Mouse (Mus musculus) forebrain, embryonic 14.5 days (tissue): ENCODE measurements around the gene Utp4. TPM values are rescaled to one million over a fixed set of nuclear protein-coding genes. Genes with fewer than 3 reads are reported as not detected.
A peak's percentile ranks its signal among the peaks of the same experiment; 100 is the strongest.
"Not testable (repeated sequence)": the region's sequence is repeated elsewhere in the genome, so short reads cannot be mapped to it uniquely, and the experiment has no call there.

Source experiments
- ATAC-seq: fragments of 200-750 bp; cut with Nextera tagmentation; 2 replicates; pipeline ENCODE4 v1.8.0; 2017; ENCODE audit warnings: mild to moderate bottlenecking, moderate library complexity
- DNase-seq: peaks from one replicate; pipeline ENCODE4 v3.0.0-alpha.2; 2015; ENCODE audit warnings: low spot score
- H3K27ac ChIP-seq: fragments of 300-500 bp; sonication (generic); 2 replicates; pipeline ENCODE4 v1.5.1; 2014; ENCODE audit warnings: low read depth, mild to moderate bottlenecking, control low read depth, low read length, moderate library complexity
- H3K27me3 ChIP-seq: fragments of 300-500 bp; sonication (generic); replicated peaks from 2 replicates; pipeline ENCODE4 v1.6.1; 2014; ENCODE audit warnings: low read length, control low read depth, mixed read lengths; ENCODE audit not compliant: control insufficient read depth, insufficient read depth
- H3K36me3 ChIP-seq: fragments of 300-500 bp; sonication (generic); 2 replicates; pipeline ENCODE4 v1.6.1; 2014; ENCODE audit warnings: low read length, control low read depth; ENCODE audit not compliant: control insufficient read depth, insufficient read depth
- H3K4me1 ChIP-seq: fragments of 300-500 bp; sonication (generic); 2 replicates; pipeline ENCODE4 v1.6.1; 2014; ENCODE audit warnings: antibody characterized with exemption, low read length, control low read depth; ENCODE audit not compliant: control insufficient read depth, insufficient read depth
- H3K4me2 ChIP-seq: fragments of 300-500 bp; sonication (generic); 2 replicates; pipeline ENCODE4 v1.6.1; 2014; ENCODE audit warnings: mild to moderate bottlenecking, control low read depth, low read length
- H3K4me3 ChIP-seq: fragments of 300-500 bp; sonication (generic); 2 replicates; pipeline ENCODE4 v1.5.1; 2014; ENCODE audit warnings: low read depth, low read length, control low read depth
- H3K9ac ChIP-seq: fragments of 300-500 bp; sonication (generic); 2 replicates; pipeline ENCODE4 v1.6.1; 2014; ENCODE audit warnings: mild to moderate bottlenecking, low read length, control low read depth, moderate library complexity
- H3K9me3 ChIP-seq: fragments of 300-500 bp; sonication (generic); replicated peaks from 2 replicates; pipeline ENCODE4 v1.6.1; 2016; ENCODE audit warnings: low read length, control low read depth, mixed read lengths; ENCODE audit not compliant: control insufficient read depth
- WGBS: fragments of 180-500 bp; shearing (Covaris S2); extraction: QIAGEN DNeasy Blood & Tissue Kit; methylation state at CpG from one replicate; pipeline ENCODE4 v1.1.7; 2014; 5-methylcytosine and 5-hydroxymethylcytosine counted together
- polyA plus RNA-seq: library from polyadenylated mRNA; unstranded; fragments of >200 nt; fragmentation: Nextera tagmentation; extraction: Ambion mirVana; gene quantifications from 2 replicates; pipeline ENCODE4 v1.2.1, GENCODE M21; 2014

The Utp4 gene
- polyA plus RNA-seq, 1 experiment from 2014 or later: 52.7 TPM

DNA sequence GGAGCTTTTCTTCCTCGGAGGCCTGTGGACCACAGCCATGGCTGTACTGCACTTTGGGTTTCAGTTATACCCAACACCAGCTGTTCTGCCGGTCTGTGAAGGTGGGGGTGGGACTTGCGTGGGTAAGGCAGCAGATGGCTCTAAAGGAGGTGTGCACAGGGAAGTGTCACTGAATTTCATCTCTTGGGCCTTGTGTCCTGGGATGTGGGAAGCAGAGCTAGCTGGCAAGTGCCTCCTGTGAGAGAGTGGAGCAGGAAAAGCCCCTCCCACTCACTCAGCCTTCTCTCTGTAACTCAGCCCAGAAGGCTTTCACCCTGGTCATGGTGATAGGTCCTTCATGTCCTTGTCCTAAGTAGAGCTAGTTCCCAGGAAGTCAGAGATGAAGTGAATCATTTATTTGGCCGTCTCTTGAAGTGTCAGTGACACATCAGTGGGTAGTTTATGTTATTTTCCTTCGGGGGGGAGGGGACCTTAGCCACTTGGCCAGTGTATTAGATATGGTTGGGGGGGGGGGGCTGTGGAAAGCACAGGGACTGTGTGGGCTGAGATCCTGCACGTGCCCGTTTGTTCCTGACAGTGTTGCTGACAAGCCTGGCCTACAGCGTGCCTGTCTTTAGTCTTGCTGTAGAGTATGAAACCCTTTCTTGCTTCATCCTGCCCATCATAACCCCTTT, 26.4 kb downstream of the Utp4 start:
- WGBS: 84% methylated on average over 8 of the region's 8 CpGs
- H3K36me3 ChIP-seq: peaks cover 82% of the 10 kb centered on the region

DNA sequence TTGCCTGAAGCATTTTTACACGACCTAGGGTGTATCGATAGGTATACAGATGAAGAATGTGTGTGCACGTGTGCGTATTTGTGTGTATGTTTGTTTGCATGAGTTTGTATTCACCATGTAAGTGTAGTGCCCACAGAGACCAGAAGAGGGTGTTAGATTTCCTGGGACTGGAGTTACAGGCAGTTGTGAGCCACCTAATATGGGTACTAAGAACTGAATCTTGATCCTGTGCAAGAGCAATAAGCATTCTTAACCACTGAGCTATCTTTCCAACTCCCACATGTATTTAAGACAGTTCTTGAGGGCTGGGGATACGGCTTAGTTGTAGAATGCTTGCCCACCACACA, 26.9 kb downstream of the Utp4 start:
- Histone ChIP-seq H3K27me3 (no peaks in the 10 kb centered on the region), H3K9ac (no peak overlapping the region), H3K4me3 (no peak overlapping the region), H3K4me1 (no peaks in the 10 kb centered on the region), H3K36me3 (peaks cover 77% of the 10 kb centered on the region), H3K9me3 (no peaks in the 10 kb centered on the region), H3K4me2 (no peak overlapping the region), H3K27ac (no peak overlapping the region)
- ATAC-seq: no peak
- WGBS: over 99% methylated on average over 5 of the region's 5 CpGs
- DNase-seq: no peak

More for the DNA sequence above, 26.4 kb downstream of the Utp4 start:
- H3K4me1 ChIP-seq: no peaks in the 10 kb centered on the region
- ATAC-seq (0 out of 2 replicates have a peak, but pooled peaks have one; percentile 37), DNase-seq (no peak)
- H3K27ac ChIP-seq: no peak overlapping the region; the same call in 1 of the 2 replicates
- no peak overlapping the region for H3K4me3 ChIP-seq
- no peak overlapping the region for H3K9ac ChIP-seq
- H3K27me3 ChIP-seq: no peaks in the 10 kb centered on the region
- no peak overlapping the region for H3K4me2 ChIP-seq
- no peaks in the 10 kb centered on the region for H3K9me3 ChIP-seq

DNA sequence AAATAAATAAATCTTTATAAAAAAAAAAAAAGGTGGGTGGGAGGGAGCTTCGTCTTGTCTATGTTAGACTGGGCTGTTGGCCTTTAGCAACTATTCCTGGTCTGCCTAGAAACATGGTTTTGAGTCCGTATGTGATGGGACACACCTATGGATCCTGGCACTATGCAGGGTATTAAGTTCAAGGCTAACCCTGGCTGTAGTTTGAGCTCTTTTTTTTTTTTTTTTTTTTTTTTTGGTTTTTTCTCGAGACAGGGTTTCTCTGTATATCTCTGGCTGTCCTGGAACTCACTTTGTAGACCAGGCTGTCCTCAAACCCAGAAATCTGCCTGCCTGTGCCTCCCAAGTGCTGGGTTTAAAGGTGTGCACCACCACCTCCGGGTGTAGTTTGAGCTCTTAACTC, 30.6 kb downstream of the Utp4 start:
- ATAC-seq (no peak), DNase-seq (no peak)
- Histone ChIP-seq H3K9me3 (no peaks in the 10 kb centered on the region), H3K27ac (no peak overlapping the region), H3K4me3 (no peak overlapping the region), H3K36me3 (peaks cover 40% of the 10 kb centered on the region), H3K4me2 (no peak overlapping the region), H3K27me3 (no peaks in the 10 kb centered on the region), H3K4me1 (no peaks in the 10 kb centered on the region), H3K9ac (no peak overlapping the region)
- 94% methylated on average over 4 of the region's 4 CpGs for WGBS

DNA sequence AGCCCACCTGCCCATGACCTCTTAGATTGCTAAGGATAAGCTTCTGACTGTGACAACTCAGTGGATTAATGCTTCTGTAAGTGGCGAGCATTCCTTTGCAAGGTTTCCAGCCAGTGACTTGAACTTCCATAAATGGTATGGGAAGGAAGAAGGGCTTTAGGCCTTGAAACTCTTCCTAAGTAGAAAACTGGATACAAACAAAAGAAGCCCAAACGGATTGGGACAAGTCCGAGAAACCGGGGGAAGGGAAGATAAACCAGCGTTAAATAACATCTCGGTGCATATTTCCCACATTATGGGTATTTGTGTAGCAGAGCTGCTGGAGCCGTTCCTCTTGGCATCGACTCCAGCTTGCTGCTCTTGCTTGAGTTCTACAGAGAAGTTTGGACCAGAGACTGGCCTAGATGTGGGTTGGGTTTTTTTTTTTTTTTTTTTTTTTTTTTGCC, 31.5 kb downstream of the Utp4 start:
- WGBS: 88% methylated on average over 8 of the region's 8 CpGs
- Histone ChIP-seq H3K27me3 (no peaks in the 10 kb centered on the region), H3K27ac (no peak overlapping the region), H3K36me3 (peaks cover 32% of the 10 kb centered on the region), H3K9ac (no peak overlapping the region), H3K4me3 (no peak overlapping the region), H3K9me3 (no peaks in the 10 kb centered on the region), H3K4me2 (no peak overlapping the region), H3K4me1 (no peaks in the 10 kb centered on the region)
- ATAC-seq (no peak), DNase-seq (no peak)

DNA sequence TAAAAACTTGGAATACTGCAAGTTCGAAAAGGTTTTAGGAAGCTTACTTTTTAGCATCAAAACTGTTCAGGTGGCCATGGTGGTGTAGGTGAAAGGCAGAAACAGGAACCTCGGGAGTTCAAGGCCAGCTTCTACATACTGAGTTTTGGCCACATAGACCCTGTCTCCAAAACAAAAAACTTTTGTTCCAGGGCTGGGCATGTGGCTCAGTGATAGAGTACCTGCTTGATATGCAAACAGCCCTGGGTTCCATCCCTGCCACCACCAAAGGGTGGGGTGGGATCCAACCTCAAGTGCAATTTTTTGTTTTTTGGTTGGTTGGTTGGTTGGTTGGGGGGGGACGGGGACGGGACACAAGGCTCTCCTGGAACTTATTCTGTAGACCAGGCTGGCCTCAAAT, 32.0 kb downstream of the Utp4 start:
- Histone ChIP-seq H3K27ac (no peak overlapping the region), H3K4me3 (no peak overlapping the region), H3K4me1 (no peaks in the 10 kb centered on the region), H3K36me3 (peaks cover 28% of the 10 kb centered on the region), H3K4me2 (no peak overlapping the region), H3K27me3 (no peaks in the 10 kb centered on the region), H3K9ac (no peak overlapping the region), H3K9me3 (no peaks in the 10 kb centered on the region)
- ATAC-seq (no peak), DNase-seq (no peak)
- 89% methylated on average over 4 of the region's 4 CpGs for WGBS

DNA sequence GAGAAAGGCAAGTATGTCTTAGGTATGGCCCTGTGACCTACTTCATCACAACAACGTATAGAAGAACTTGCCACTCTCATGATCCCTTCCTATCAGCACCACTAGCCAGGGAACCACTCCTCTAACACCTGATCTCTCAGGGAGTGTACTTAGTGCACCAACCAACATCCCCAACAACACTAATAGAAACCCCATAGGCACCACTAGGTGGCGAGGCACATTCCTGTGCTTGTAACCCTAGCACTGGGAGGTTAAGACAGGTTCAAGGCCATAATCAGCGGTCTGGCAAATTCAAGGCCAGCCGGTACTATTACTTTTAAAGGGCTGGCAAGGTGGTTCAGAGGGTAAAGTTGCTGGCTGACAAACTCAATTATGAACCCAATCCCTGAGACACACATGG, 33.8 kb downstream of the Utp4 start:
- 50% methylated on average over 4 of the region's 4 CpGs for WGBS
- no peaks in the 10 kb centered on the region for H3K27me3 ChIP-seq
- DNase-seq: no peak
- H3K36me3 ChIP-seq: peaks cover 19% of the 10 kb centered on the region
- H3K9ac ChIP-seq: no peak overlapping the region
- H3K4me2 ChIP-seq: no peak overlapping the region
- H3K9me3 ChIP-seq: no peaks in the 10 kb centered on the region
- no peak for ATAC-seq
- H3K4me1 ChIP-seq: no peaks in the 10 kb centered on the region
- H3K4me3 ChIP-seq: no peak overlapping the region
- no peak overlapping the region for H3K27ac ChIP-seq

DNA sequence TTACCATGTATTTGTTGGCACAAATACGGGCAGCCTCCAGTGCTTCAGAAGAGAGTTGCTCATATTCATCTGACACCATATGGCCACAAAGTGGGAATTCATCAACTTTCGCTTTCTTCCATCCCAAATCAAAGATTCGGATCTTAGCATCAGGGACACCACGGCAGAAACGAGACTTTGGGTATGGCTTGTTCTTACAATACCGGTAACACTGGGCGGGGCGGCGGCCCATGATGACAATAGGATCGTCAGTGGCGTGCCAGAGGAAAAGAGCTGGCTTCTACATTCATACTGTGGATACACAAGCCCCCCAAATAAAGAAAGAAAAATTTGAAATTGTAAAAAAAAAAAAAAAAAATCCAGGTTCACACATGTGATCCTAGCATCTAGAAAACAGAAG, 34.7 kb downstream of the Utp4 start:
- not testable (repeated sequence) for H3K4me3 ChIP-seq, ATAC-seq, H3K4me2 ChIP-seq, H3K9me3 ChIP-seq, H3K27me3 ChIP-seq, H3K9ac ChIP-seq, H3K4me1 ChIP-seq, DNase-seq, H3K27ac ChIP-seq
- 89% methylated on average over 10 of the region's 11 CpGs for WGBS
- H3K36me3 ChIP-seq: peaks cover 11% of the 10 kb centered on the region

DNA sequence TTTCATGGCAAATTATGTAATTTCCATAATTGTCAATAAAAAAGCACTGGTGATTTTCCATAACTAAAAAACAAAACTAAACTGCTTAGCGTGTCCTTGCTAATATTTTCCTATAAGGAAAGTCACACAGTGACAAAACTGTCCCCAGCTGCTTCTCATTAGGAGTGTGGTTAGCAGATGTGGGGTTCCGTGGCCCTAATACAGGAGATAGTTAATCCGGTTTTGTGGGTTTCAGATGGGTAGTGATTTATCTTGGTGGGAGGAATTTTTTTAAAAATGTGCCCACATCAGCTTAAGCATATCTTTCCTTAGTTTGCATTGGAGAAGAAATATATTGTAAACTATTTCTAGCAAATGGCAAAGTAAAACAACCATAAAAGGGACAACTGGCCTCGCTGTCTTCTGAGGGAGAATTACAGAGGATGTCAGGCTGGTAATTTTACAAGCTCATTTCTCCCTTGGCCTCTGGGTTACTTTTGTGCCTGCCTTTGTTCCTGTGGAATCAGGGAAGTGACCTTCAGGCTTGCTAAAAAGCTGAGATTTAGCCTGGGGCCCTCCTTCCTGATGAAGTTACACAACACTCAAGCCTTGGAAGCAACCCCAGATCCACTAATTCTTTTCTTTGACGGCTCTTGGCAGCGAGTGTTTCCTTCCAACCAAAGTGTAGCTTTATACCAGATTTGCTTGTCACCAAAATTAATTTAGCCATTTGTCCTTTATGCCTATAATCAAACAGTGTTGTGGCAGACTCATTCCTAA, 35.9 kb downstream of the Utp4 start:
- peaks cover 5% of the 10 kb centered on the region; the same call in 1 of the 2 replicates for H3K4me1 ChIP-seq
- no peaks in the 10 kb centered on the region for H3K9me3 ChIP-seq
- H3K9ac ChIP-seq: no peak overlapping the region
- H3K4me2 ChIP-seq: no peak overlapping the region
- peak; percentile 41 for DNase-seq
- H3K4me3 ChIP-seq: no peak overlapping the region
- peaks cover 5% of the 10 kb centered on the region; the same call in 1 of the 2 replicates for H3K36me3 ChIP-seq
- H3K27me3 ChIP-seq: 0 out of 2 replicates have a peak, but pooled peaks cover 9% of the 10 kb centered on the region
- no peak for ATAC-seq
- H3K27ac ChIP-seq: no peak overlapping the region
- 72% methylated on average over 6 of the region's 6 CpGs for WGBS

DNA sequence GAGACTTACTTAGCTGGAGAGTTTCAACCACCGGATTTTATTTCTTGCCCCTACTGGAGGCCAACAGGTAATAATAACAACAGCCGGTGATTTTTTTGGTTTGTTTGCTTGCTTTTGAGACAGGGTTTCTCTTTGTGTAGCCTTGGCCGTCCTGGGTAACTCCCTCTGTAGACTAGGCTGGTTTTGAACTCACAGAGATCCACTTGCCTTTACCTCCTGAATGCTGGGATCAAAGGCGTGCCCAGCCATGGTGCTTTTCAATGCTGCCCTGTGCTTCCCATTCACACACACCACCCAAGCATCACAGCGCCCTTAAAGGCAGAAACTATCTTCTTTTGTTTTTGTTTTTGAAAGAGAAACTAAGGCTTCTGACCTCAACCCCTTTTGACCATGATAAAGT, 36.5 kb downstream of the Utp4 start:
- 80% methylated on average over 5 of the region's 5 CpGs for WGBS
- Histone ChIP-seq H3K27ac (no peak overlapping the region), H3K36me3 (no peaks in the 10 kb centered on the region), H3K9ac (no peak overlapping the region), H3K27me3 (peaks cover 12% of the 10 kb centered on the region; the same call in 1 of the 2 replicates), H3K9me3 (no peaks in the 10 kb centered on the region), H3K4me2 (no peak overlapping the region), H3K4me1 (peaks cover 5% of the 10 kb centered on the region; the same call in 1 of the 2 replicates), H3K4me3 (no peak overlapping the region)
- DNase-seq: no peak
- no peak for ATAC-seq
